Mouse (Mus musculus): Measurements from ENCODE around the gene Ski.

DNA sequence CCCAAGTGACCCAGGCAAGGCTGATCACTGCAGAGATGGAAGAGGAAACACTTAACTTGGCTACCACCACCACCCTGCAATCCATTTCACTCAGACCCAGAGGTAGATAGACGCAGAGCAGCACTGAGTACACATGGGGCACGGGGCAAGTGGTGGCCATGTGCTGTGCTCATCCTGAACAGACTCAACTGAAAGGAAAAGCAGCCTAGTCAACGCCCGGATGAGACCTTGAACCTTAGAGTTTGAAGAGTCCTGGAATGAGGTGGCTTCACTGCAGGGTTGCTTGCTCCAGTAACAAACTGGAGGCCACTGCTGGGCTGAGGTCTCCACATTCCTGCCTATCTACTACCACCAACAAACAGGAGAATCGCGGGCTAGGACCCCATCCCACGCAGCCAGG lies 20.6 kb downstream of the Ski start:
- TF ChIP-seq CTCF (conservative IDR thresholded peaks at IDR 0.05; ENCODE audit: low read length) = no peak
- TF ChIP-seq NANOG (IDR thresholded peaks at IDR 0.05; ENCODE audit: borderline replicate concordance, low read length) = no peak

All from E14TG2a.4 (cell line).